Comparison of ENCODE assay signal across 18 mouse cellular contexts in genomic region chr4:59236362-59236761, GRCm38 (mm10).
"Had no signal": no experiment of that assay in that cellular context is flagged by ENCODE, and none has a peak within 500 bp of the region (broad histone marks: within the 10 kb centered on the region; RNA-seq: fewer than 3 reads in every experiment).

No protein-coding gene starts in this region.

- H3K4me1 ChIP-seq: midbrain, embryonic 13.5 days; midbrain, embryonic 15.5 days; neural tube, embryonic 13.5 days; neural tube, embryonic 15.5 days had no signal

- H3K27me3 ChIP-seq: liver, embryonic 15.5 days; lung, embryonic 15.5 days; midbrain, embryonic 13.5 days; midbrain, embryonic 15.5 days; neural tube, embryonic 13.5 days; neural tube, embryonic 15.5 days had no signal

- H3K27ac ChIP-seq: lung, embryonic 15.5 days; macrophage; midbrain, embryonic 13.5 days; midbrain, embryonic 15.5 days; neural tube, embryonic 13.5 days; neural tube, embryonic 15.5 days had no signal

- H3K36me3 ChIP-seq: liver, embryonic 15.5 days; lung, embryonic 15.5 days; midbrain, embryonic 13.5 days; midbrain, embryonic 15.5 days; neural tube, embryonic 13.5 days; neural tube, embryonic 15.5 days had no signal

- H3K4me3 ChIP-seq: liver, embryonic 15.5 days; lung, embryonic 15.5 days; megakaryocyte, embryonic 14.5 days; midbrain, embryonic 13.5 days; midbrain, embryonic 15.5 days; neural tube, embryonic 13.5 days; neural tube, embryonic 15.5 days had no signal

- H3K9me3 ChIP-seq: liver, embryonic 15.5 days; lung, embryonic 15.5 days; megakaryocyte, embryonic 14.5 days; midbrain, embryonic 13.5 days; midbrain, embryonic 15.5 days; neural tube, embryonic 13.5 days; neural tube, embryonic 15.5 days had no signal

- DNase-seq: liver, postnatal 0 days; lung, adult 2 months; lung, postnatal 14 days; lung, postnatal 36 days; retina, postnatal 1 day; right cerebral cortex, adult 18-20 months; right cerebral cortex, postnatal 25 days; right cerebral cortex, postnatal 4 days; thymus, adult 18-20 months; thymus, postnatal 36 days had no signal
